Mouse (Mus musculus): ENCODE data around the gene Ppif.

The Ppif gene

GRCm38 (mm10) chr14:25693888-25694568, at the start of gene Ppif:
TSS of gene Ppif (plus strand) at chr14:25694154.
- peak; percentile 89 for DNase-seq (ENCODE audit: low spot score)

- DNase-seq (ENCODE audit: low spot score): no peak
These were observed 48.2 kb upstream of the Ppif start for GRCm38 (mm10) chr14:25645717-25646116.

- peak; percentile 61 for DNase-seq (ENCODE audit: low spot score)
These were observed 47.8 kb upstream of the Ppif start for GRCm38 (mm10) chr14:25646161-25646621.

- DNase-seq (ENCODE audit: low spot score): no peak
These were observed 42.8 kb upstream of the Ppif start for GRCm38 (mm10) chr14:25651131-25651530.

GRCm38 (mm10) chr14:25651905-25652304, 42.0 kb upstream of the Ppif start:
- DNase-seq (ENCODE audit: low spot score): no peak

- DNase-seq (ENCODE audit: low spot score): no peak
These were observed 39.4 kb upstream of the Ppif start for GRCm38 (mm10) chr14:25654401-25655197.

GRCm38 (mm10) chr14:25660661-25661060, 33.3 kb upstream of the Ppif start:
- DNase-seq (ENCODE audit: low spot score): no peak

- DNase-seq (ENCODE audit: low spot score): no peak
These were observed 32.6 kb upstream of the Ppif start for GRCm38 (mm10) chr14:25661185-25661920.

GRCm38 (mm10) chr14:25663649-25664309, 30.2 kb upstream of the Ppif start:
- DNase-seq (ENCODE audit: low spot score): no peak

GRCm38 (mm10) chr14:25664310-25664695, 29.7 kb upstream of the Ppif start:
- no peak for DNase-seq (ENCODE audit: low spot score)

- no peak for DNase-seq (ENCODE audit: low spot score)
These were observed 28.5 kb upstream of the Ppif start for GRCm38 (mm10) chr14:25665314-25665970.

- DNase-seq (ENCODE audit: low spot score): no peak
These were observed 27.1 kb upstream of the Ppif start for GRCm38 (mm10) chr14:25666668-25667376.

GRCm38 (mm10) chr14:25667587-25667986, 26.4 kb upstream of the Ppif start:
- no peak for DNase-seq (ENCODE audit: low spot score)

- DNase-seq (ENCODE audit: low spot score): no peak
These were observed 14.3 kb upstream of the Ppif start for GRCm38 (mm10) chr14:25679625-25680024.

- DNase-seq (ENCODE audit: low spot score): no peak
These were observed 11.9 kb upstream of the Ppif start for GRCm38 (mm10) chr14:25682020-25682419.

GRCm38 (mm10) chr14:25686216-25686945, 7.6 kb upstream of the Ppif start:
- DNase-seq (ENCODE audit: low spot score): no peak

GRCm38 (mm10) chr14:25686983-25687901, 6.7 kb upstream of the Ppif start:
- no peak for DNase-seq (ENCODE audit: low spot score)

GRCm38 (mm10) chr14:25693271-25693887, 575 bp upstream of the Ppif start:
- DNase-seq (ENCODE audit: low spot score): no peak

GRCm38 (mm10) chr14:25694569-25694897, 579 bp downstream of the Ppif start:
- no peak for DNase-seq (ENCODE audit: low spot score)
